Comparison of ENCODE assay signal across 7 mouse cellular contexts in genomic region chr7:112786556-112787225, GRCm38 (mm10).
DNase-seq lines count a peak whose midpoint lies in the region; ATAC-seq and TF ChIP-seq lines count a peak whose summit lies in the region.

No protein-coding gene starts in this region.

- H3K9ac ChIP-seq in forebrain, embryonic 15.5 days (replicated peaks): no peak overlapping the region
- no peak overlapping the region for H3K9ac ChIP-seq in limb, embryonic 11.5 days (ENCODE audit: low read length)
- H3K9ac ChIP-seq in midbrain, postnatal 0 days (replicated peaks; ENCODE audit: low read length, poor library complexity, severe bottlenecking): no peak overlapping the region

- H3K27me3 ChIP-seq in forebrain, embryonic 15.5 days: no peaks in the 10 kb centered on the region
- H3K27me3 ChIP-seq in limb, embryonic 11.5 days (ENCODE audit: control insufficient read depth, insufficient read depth, low read length): no peaks in the 10 kb centered on the region
- no peaks in the 10 kb centered on the region for H3K27me3 ChIP-seq in midbrain, postnatal 0 days (ENCODE audit: insufficient read depth, low read length)

- WGBS in forebrain, embryonic 15.5 days: 7% methylated on average over 7 of the region's 7 CpGs
- 36% methylated on average over 7 of the region's 7 CpGs for WGBS in limb, embryonic 11.5 days
- 16% methylated on average over 7 of the region's 7 CpGs for WGBS in midbrain, postnatal 0 days

- H3K4me1 ChIP-seq in forebrain, embryonic 15.5 days: peaks cover 41% of the 10 kb centered on the region
- H3K4me1 ChIP-seq in limb, embryonic 11.5 days (ENCODE audit: control insufficient read depth, insufficient read depth, low read length): peaks cover 48% of the 10 kb centered on the region
- peaks cover 20% of the 10 kb centered on the region for H3K4me1 ChIP-seq in midbrain, postnatal 0 days (ENCODE audit: insufficient read depth, low read length)

- no peak overlapping the region for H3K4me2 ChIP-seq in forebrain, embryonic 15.5 days (replicated peaks)
- H3K4me2 ChIP-seq in limb, embryonic 11.5 days (ENCODE audit: low read depth, severe bottlenecking): peak overlapping the region; percentile 8; the same call in 1 of the 2 replicates
- no peak overlapping the region for H3K4me2 ChIP-seq in midbrain, postnatal 0 days (ENCODE audit: low read depth, low read length, poor library complexity, severe bottlenecking)

- H3K27ac ChIP-seq in forebrain, embryonic 15.5 days (replicated peaks): peak overlapping the region; percentile 75
- H3K27ac ChIP-seq in limb, embryonic 11.5 days (replicated peaks; ENCODE audit: low read depth, low read length): peak overlapping the region; percentile 49
- H3K27ac ChIP-seq in midbrain, postnatal 0 days (ENCODE audit: low read depth, low read length): peak overlapping the region; percentile 73; the same call in 1 of the 2 replicates

- no peak for TF ChIP-seq CTCF in midbrain, postnatal 0 days (IDR thresholded peaks at IDR 0.05)

- DNase-seq in ovary, postnatal 14 days (ENCODE audit: low spot score): peak; percentile 25
- DNase-seq in ovary, adult 18-20 months (ENCODE audit: low spot score): no peak
- no peak for DNase-seq in limb, embryonic 11.5 days (ENCODE audit: low spot score)
- peak; percentile 61 for DNase-seq in midbrain, postnatal 0 days (ENCODE audit: low spot score)
- no peak for DNase-seq in testis, postnatal 10 days (ENCODE audit: low spot score)

- H3K4me3 ChIP-seq in forebrain, embryonic 15.5 days: no peak overlapping the region
- no peak overlapping the region for H3K4me3 ChIP-seq in limb, embryonic 11.5 days (ENCODE audit: low read depth, low read length)
- no peak overlapping the region for H3K4me3 ChIP-seq in midbrain, postnatal 0 days (ENCODE audit: low read depth, low read length)

- peak; percentile 54 for ATAC-seq in forebrain, embryonic 15.5 days (replicated peaks)
- peak; percentile 38; the same call in 1 of the 2 replicates for ATAC-seq in limb, embryonic 11.5 days (ENCODE audit: insufficient number of reproducible peaks, low FRiP score, low TSS enrichment, low read depth)
- ATAC-seq in midbrain, postnatal 0 days (ENCODE audit: low FRiP score): no peak
- no peak for ATAC-seq in CD4-positive, CD25-positive, alpha-beta regulatory T cell, adult 4 months

- H3K9me3 ChIP-seq in forebrain, embryonic 15.5 days: no peaks in the 10 kb centered on the region
- H3K9me3 ChIP-seq in limb, embryonic 11.5 days (ENCODE audit: control insufficient read depth, low read length): no peaks in the 10 kb centered on the region
- no peaks in the 10 kb centered on the region for H3K9me3 ChIP-seq in midbrain, postnatal 0 days (ENCODE audit: low read length)

- no peaks in the 10 kb centered on the region for H3K36me3 ChIP-seq in forebrain, embryonic 15.5 days
- H3K36me3 ChIP-seq in limb, embryonic 11.5 days (ENCODE audit: control insufficient read depth, insufficient read depth, low read length): no peaks in the 10 kb centered on the region
- H3K36me3 ChIP-seq in midbrain, postnatal 0 days (ENCODE audit: insufficient read depth, low read length): no peaks in the 10 kb centered on the region

Comparison
In these comparisons a context has a peak if more than half of its experiments do, and no peak if none do; other contexts are left out.
1. DNase-seq: peak in ovary, postnatal 14 days (single experiment) and midbrain, postnatal 0 days (single experiment); none in ovary, adult 18-20 months (single experiment), limb, embryonic 11.5 days (single experiment) and testis, postnatal 10 days (single experiment).
2. ATAC-seq: peak in forebrain, embryonic 15.5 days (single experiment) and limb, embryonic 11.5 days (single experiment); none in midbrain, postnatal 0 days (single experiment) and CD4-positive, CD25-positive, alpha-beta regulatory T cell, adult 4 months (single experiment).
3. Peak in every context shown above with its lines, with median percentiles within 50 percentile points of each other: H3K27ac ChIP-seq.